Mouse (Mus musculus) E14TG2a.4 (cell line): Measurements from ENCODE around the gene Afmid.

Experiments
- CTCF ChIP-seq: conservative IDR thresholded peaks from 2 replicates; pipeline ENCODE4 v1.5.1; 2014; ENCODE audit warnings: low read length
- NANOG ChIP-seq: IDR thresholded peaks from 2 replicates; pipeline ENCODE4 v1.6.1; 2014; ENCODE audit warnings: borderline replicate concordance, low read length, mixed read lengths
- POU5F1 ChIP-seq: IDR thresholded peaks from 2 replicates; pipeline ENCODE4 v1.6.1; 2014; ENCODE audit warnings: low read length, borderline replicate concordance

DNA sequence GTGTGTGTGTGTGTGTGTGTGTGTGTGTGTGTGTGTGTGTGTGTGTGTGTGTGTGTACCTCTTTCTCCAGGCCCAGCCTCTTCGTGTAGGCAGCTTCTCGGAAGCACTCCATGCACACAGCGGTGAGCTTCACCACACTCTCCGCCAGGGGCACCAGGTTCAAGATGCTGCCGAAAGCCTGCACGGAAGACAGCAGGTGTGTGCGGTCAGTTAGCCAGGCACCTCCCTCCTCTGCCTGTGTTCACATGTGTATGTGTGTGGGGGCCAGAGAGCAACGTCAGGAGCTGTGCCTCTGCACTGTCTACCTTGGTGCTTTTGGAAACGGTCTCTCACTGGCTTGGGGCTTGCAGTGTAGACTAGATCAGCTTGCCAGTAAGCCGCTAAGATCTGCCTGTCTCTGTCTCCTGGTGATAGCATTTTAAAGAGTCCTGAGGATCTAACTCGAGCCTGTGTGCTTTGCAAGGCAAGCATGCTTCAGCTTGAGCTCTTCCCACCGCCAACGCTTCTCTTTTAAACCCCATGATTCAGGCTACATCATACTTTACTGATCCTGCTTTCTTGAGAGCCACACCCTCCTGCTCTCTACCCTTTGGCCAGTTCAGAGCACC is 9.2 kb upstream of the Afmid start:
- TF ChIP-seq CTCF (no peak), NANOG (no peak), POU5F1 (no peak)
